Mouse (Mus musculus): ENCODE measurements at regions not wholly inside any gene's neighbourhood (a gene's known extent, or its start where the extent isn't known, plus 50 kb on each side); places are given as distances from the start of the nearest gene placed in this dataset.

GRCm38 (mm10) chr3:100773237-100773636 is 52.0 kb upstream of the Vtcn1 start:
- no peak for DNase-seq (ENCODE audit: low spot score in 2 of 2)
- intact Hi-C loops (cut with DNase I), result no loop called here

- intact Hi-C loops (cut with DNase I), result no loop called here
- DNase-seq (ENCODE audit: low spot score in 2 of 2), result no peak
Measured at GRCm38 (mm10) chr3:100771363-100771762, 53.9 kb upstream of the Vtcn1 start.

GRCm38 (mm10) chr3:100770841-100771240 is 54.4 kb upstream of the Vtcn1 start:
- no peak for DNase-seq (ENCODE audit: low spot score in 2 of 2)
- intact Hi-C loops (cut with DNase I), result no loop called here

GRCm38 (mm10) chr3:100769146-100769545 is 56.1 kb upstream of the Vtcn1 start:
- DNase-seq (ENCODE audit: low spot score in 2 of 2), result no peak
- intact Hi-C loops (cut with DNase I), result loop anchor here (5.0 kb wide), 2 partner anchors 153 to 193 kb away; partner anchors contain the start of gene Trim45

- peak; percentile 26 to 55 for DNase-seq (ENCODE audit: low spot score in 2 of 2)
- intact Hi-C loops (cut with DNase I), result loop anchor here (5.0 kb wide), 2 partner anchors 154 to 194 kb away; partner anchors contain the start of gene Trim45
Measured at GRCm38 (mm10) chr3:100768170-100768624, 57.1 kb upstream of the Vtcn1 start.

- no peak for DNase-seq (ENCODE audit: low spot score in 2 of 2)
- intact Hi-C loops (cut with DNase I), result loop anchor here (5.0 kb wide), 2 partner anchors 157 to 197 kb away; partner anchors contain the start of gene Trim45
Measured at GRCm38 (mm10) chr3:100765323-100765722, 59.9 kb upstream of the Vtcn1 start.

GRCm38 (mm10) chr3:100762895-100763294 is 62.4 kb upstream of the Vtcn1 start:
- DNase-seq (ENCODE audit: low spot score in 2 of 2), result no peak
- intact Hi-C loops (cut with DNase I), result no loop called here

GRCm38 (mm10) chr3:100759091-100759941 is 65.9 kb upstream of the Vtcn1 start:
- no peak for DNase-seq (ENCODE audit: low spot score in 2 of 2)
- intact Hi-C loops (cut with DNase I), result no loop called here

GRCm38 (mm10) chr3:100754677-100755076 is 69.4 kb upstream of the Man1a2 start:
- no peak for DNase-seq (ENCODE audit: low spot score in 2 of 2)
- intact Hi-C loops (cut with DNase I), result no loop called here

GRCm38 (mm10) chr3:100751211-100751610 is 65.9 kb upstream of the Man1a2 start:
- intact Hi-C loops (cut with DNase I), result no loop called here
- DNase-seq (ENCODE audit: low spot score in 2 of 2), result peak in 1 of 2 experiments; percentile 41

GRCm38 (mm10) chr3:100748727-100749126 is 63.4 kb upstream of the Man1a2 start:
- intact Hi-C loops (cut with DNase I), result no loop called here
- DNase-seq (ENCODE audit: low spot score in 2 of 2), result no peak

- no peak for DNase-seq (ENCODE audit: low spot score in 2 of 2)
- intact Hi-C loops (cut with DNase I), result no loop called here
Measured at GRCm38 (mm10) chr3:100748309-100748691, 63.0 kb upstream of the Man1a2 start.

- intact Hi-C loops (cut with DNase I), result no loop called here
- no peak for DNase-seq (ENCODE audit: low spot score in 2 of 2)
Measured at GRCm38 (mm10) chr3:100747421-100748308, 62.4 kb upstream of the Man1a2 start.

GRCm38 (mm10) chr3:100737660-100738059 is 52.4 kb upstream of the Man1a2 start:
- intact Hi-C loops (cut with DNase I), result no loop called here
- DNase-seq (ENCODE audit: low spot score in 2 of 2), result no peak

GRCm38 (mm10) chr3:100736539-100736938 is 51.2 kb upstream of the Man1a2 start:
- no peak for DNase-seq (ENCODE audit: low spot score in 2 of 2)
- intact Hi-C loops (cut with DNase I), result no loop called here

Data from left cerebral cortex, postnatal 14 days (tissue).